Mouse (Mus musculus) lung, adult 2 months (tissue): Measurements from ENCODE around the gene Cyp2d22.
"Not testable (repeated sequence)": the region's sequence is repeated elsewhere in the genome, so short reads cannot be mapped to it uniquely, and the experiment has no call there.

ENCODE experiments used
- CTCF ChIP-seq: fragments of 200-500 bp; IDR thresholded peaks from 2 replicates; pipeline ENCODE4 v1.5.1; 2011; ENCODE audit warnings: mild to moderate bottlenecking, low read length, control low read depth; ENCODE audit not compliant: insufficient read depth
- POLR2A ChIP-seq: fragments of 200-500 bp; IDR thresholded peaks from 2 replicates; pipeline ENCODE4 v1.6.1; 2011; ENCODE audit warnings: low read depth, mild to moderate bottlenecking, control low read depth, low read length, borderline replicate concordance; ENCODE audit errors: extremely low read depth

GRCm38 (mm10) chr15:82364561-82364960 lies 15.5 kb downstream of the Cyp2d22 start:
- not testable (repeated sequence) for TF ChIP-seq CTCF, POLR2A
